8 mouse cellular contexts compared by ENCODE assay signal in the genomic region with DNA sequence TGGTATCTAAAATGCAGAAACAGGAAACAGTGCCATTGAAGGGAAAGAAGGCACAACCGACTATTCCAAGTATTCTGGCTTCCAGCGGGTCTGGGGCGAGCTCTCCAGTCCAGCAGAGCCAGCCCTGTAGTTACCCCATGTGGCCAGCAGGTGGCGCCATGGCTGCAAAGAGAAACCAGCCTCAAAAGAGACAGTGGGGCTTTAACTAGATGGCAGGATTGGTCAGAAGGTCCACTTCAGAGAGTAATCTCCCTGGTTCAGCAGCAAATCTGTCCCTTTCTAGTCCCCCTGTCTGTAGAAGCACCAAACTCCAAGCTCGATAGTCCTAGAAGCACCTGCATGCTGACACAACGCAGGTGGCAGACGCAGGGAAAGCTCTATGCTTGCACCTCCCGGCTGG. TPM values are rescaled to one million over a fixed set of nuclear protein-coding genes. Genes with fewer than 3 reads are reported as not detected.
DNase-seq lines count a peak whose midpoint lies in the region; ATAC-seq and TF ChIP-seq lines count a peak whose summit lies in the region.

No protein-coding gene starts in this region.

- H3K4me2 ChIP-seq in lung, postnatal 0 days (replicated peaks; ENCODE audit: low read depth, low read length): no peak overlapping the region

- ATAC-seq in granulocyte monocyte progenitor cell, adult 5-6 weeks (replicated peaks; ENCODE audit: poor library complexity, severe bottlenecking): peak; percentile 88
- peak; percentile 35 for ATAC-seq in lung, postnatal 0 days

- no peak for TF ChIP-seq EP300 in lung, postnatal 0 days (IDR thresholded peaks at IDR 0.05)

- TF ChIP-seq CTCF in lung, postnatal 0 days (IDR thresholded peaks at IDR 0.05): peak; percentile 98

- H3K4me3 ChIP-seq in lung, postnatal 0 days (ENCODE audit: low read depth, low read length): no peak overlapping the region

- peak; percentile 41 to 61 for DNase-seq in CD8-positive naive resting alpha-beta T cell, adult 2 months (ENCODE audit: low read depth in 2 of 2, low spot score in 2 of 2)
- DNase-seq in adrenal gland, adult 2 months: peak; percentile 79
- DNase-seq in embryo, embryonic 10.5 days (ENCODE audit: low spot score): peak; percentile 91
- DNase-seq in layer of hippocampus, adult 11-12 months (ENCODE audit: low spot score): peak; percentile 87
- peak; percentile 72 for DNase-seq in lung, postnatal 0 days (ENCODE audit: low spot score)
- DNase-seq in right cerebral cortex, adult 18-20 months: peak; percentile 72
- DNase-seq in urinary bladder, postnatal 10 days (ENCODE audit: low spot score): peak; percentile 43

- no peaks in the 10 kb centered on the region for H3K4me1 ChIP-seq in lung, postnatal 0 days (ENCODE audit: insufficient read depth, low read depth, low read length)

- peaks cover 1% of the 10 kb centered on the region; the same call in 1 of the 2 replicates for H3K36me3 ChIP-seq in lung, postnatal 0 days (ENCODE audit: insufficient read depth, low read length)

- 41% methylated on average over 8 of the region's 8 CpGs for WGBS in lung, postnatal 0 days

- H3K9ac ChIP-seq in lung, postnatal 0 days (replicated peaks; ENCODE audit: low read depth): no peak overlapping the region

- H3K9me3 ChIP-seq in lung, postnatal 0 days (ENCODE audit: low read length): no peaks in the 10 kb centered on the region

- H3K27me3 ChIP-seq in lung, postnatal 0 days (replicated peaks; ENCODE audit: insufficient read depth, low read length): no peaks in the 10 kb centered on the region

- no peak overlapping the region for H3K27ac ChIP-seq in lung, postnatal 0 days (ENCODE audit: low read length)

RNA-seq across cellular contexts. Expression of a gene that starts 8.0 kb away (rescaled TPM):
- total RNA-seq in adrenal gland, adult 2 months (2021): 100 to 1,000 TPM; 214 to 349 TPM
- polyA plus RNA-seq in adrenal gland, adult 2 months (2012; rRNA removed): 526 and 669 TPM in 2 replicates
- 10.8 and 19.2 TPM in 2 replicates for total RNA-seq in granulocyte monocyte progenitor cell, adult 5-6 weeks (2014; fragmentation: Nextera tagmentation)
- total RNA-seq in granulocyte monocyte progenitor cell, adult 5-6 weeks (2017): 10.5 and 12.3 TPM in 2 replicates
- polyA plus RNA-seq in lung, postnatal 0 days (2015; fragmentation: Nextera tagmentation; extraction: Ambion mirVana): 312 and 318 TPM in 2 replicates

RNA-seq across cellular contexts. Expression of a gene that starts 10.1 kb away (rescaled TPM):
- total RNA-seq in adrenal gland, adult 2 months (2021): 1 to 10 TPM in 1 of 2 experiments, under 1 TPM in 1; 0.63 to 1.0 TPM
- polyA plus RNA-seq in adrenal gland, adult 2 months (2012; rRNA removed): 1.5 and 2.2 TPM in 2 replicates
- total RNA-seq in granulocyte monocyte progenitor cell, adult 5-6 weeks (2014; fragmentation: Nextera tagmentation): not detected in 2 replicates
- not detected in 2 replicates for total RNA-seq in granulocyte monocyte progenitor cell, adult 5-6 weeks (2017)
- 0.17 TPM in 1 of 2 replicates, not detected in the other for polyA plus RNA-seq in lung, postnatal 0 days (2015; fragmentation: Nextera tagmentation; extraction: Ambion mirVana)

Comparison
In these comparisons a context has a peak if more than half of its experiments do, and no peak if none do; other contexts are left out.
1. RNA of a gene that starts 8.0 kb away (total RNA-seq): 214 to 349 TPM in adrenal gland, adult 2 months; 10.5 to 19.2 TPM in granulocyte monocyte progenitor cell, adult 5-6 weeks; every median in the first group is over 10 times any median in the second.
2. Peak in every context shown above with its lines, with median percentiles within 50 percentile points of each other: DNase-seq.